Mouse (Mus musculus) liver (tissue): ENCODE measurements at regions not wholly inside any gene's neighbourhood (a gene's known extent, or its start where the extent isn't known, plus 50 kb on each side); places are given as distances from the start of the nearest gene placed in this dataset.
"Not testable (repeated sequence)": the region's sequence is repeated elsewhere in the genome, so short reads cannot be mapped to it uniquely, and the experiment has no call there.

Experiments
- DNase-seq: peaks from one replicate; pipeline ENCODE4 v3.0.0-alpha.2; 2020; ENCODE audit warnings: mixed read lengths

GRCm38 (mm10) chr4:110038696-110039095 lies 60.8 kb downstream of the Dmrta2 start:
- DNase-seq = no peak

- DNase-seq = no peak
Observed at GRCm38 (mm10) chr4:110044851-110045618, 67.2 kb downstream of the Dmrta2 start.

GRCm38 (mm10) chr4:110045651-110046269 lies 67.9 kb downstream of the Dmrta2 start:
- no peak for DNase-seq

- DNase-seq = no peak
Observed at GRCm38 (mm10) chr4:110046270-110046651, 68.4 kb downstream of the Dmrta2 start.

GRCm38 (mm10) chr4:110050393-110051280 lies 72.8 kb downstream of the Dmrta2 start:
- peak; percentile 81 for DNase-seq

- DNase-seq = no peak
Observed at GRCm38 (mm10) chr4:110051281-110051665, 73.4 kb downstream of the Dmrta2 start.

- DNase-seq = no peak
Observed at GRCm38 (mm10) chr4:110051872-110052271, 74.0 kb downstream of the Dmrta2 start.

GRCm38 (mm10) chr4:110052998-110053397 lies 75.1 kb downstream of the Dmrta2 start:
- no peak for DNase-seq

GRCm38 (mm10) chr4:110073836-110074235 lies 96.0 kb downstream of the Dmrta2 start:
- DNase-seq = no peak

- no peak for DNase-seq
Observed at GRCm38 (mm10) chr4:110083371-110083770, 105.5 kb downstream of the Dmrta2 start.

- peak; percentile 56 for DNase-seq
Observed at GRCm38 (mm10) chr4:110087570-110088247, 109.9 kb downstream of the Dmrta2 start.

GRCm38 (mm10) chr4:110093040-110093820 lies 115.4 kb downstream of the Dmrta2 start:
- no peak for DNase-seq

GRCm38 (mm10) chr4:110094541-110094940 lies 116.7 kb downstream of the Dmrta2 start:
- DNase-seq = no peak

GRCm38 (mm10) chr4:110095760-110096593 lies 118.1 kb downstream of the Dmrta2 start:
- DNase-seq = no peak

GRCm38 (mm10) chr4:110104119-110104518 lies 126.3 kb downstream of the Dmrta2 start:
- DNase-seq = not testable (repeated sequence)

- no peak for DNase-seq
Observed at GRCm38 (mm10) chr4:110106620-110107243, 128.9 kb downstream of the Dmrta2 start.

GRCm38 (mm10) chr4:110119438-110119837 lies 141.6 kb downstream of the Dmrta2 start:
- DNase-seq = peak; percentile 15

- no peak for DNase-seq
Observed at GRCm38 (mm10) chr4:110119874-110120273, 142.0 kb downstream of the Dmrta2 start.

- no peak for DNase-seq
Observed at GRCm38 (mm10) chr4:110120761-110121160, 142.9 kb downstream of the Dmrta2 start.

GRCm38 (mm10) chr4:110121447-110121846 lies 143.6 kb downstream of the Dmrta2 start:
- DNase-seq = no peak
